Mouse (Mus musculus) kidney, postnatal 14 days (tissue): ENCODE data around the gene Dnajc2.
"Not testable (repeated sequence)": the region's sequence is repeated elsewhere in the genome, so short reads cannot be mapped to it uniquely, and the experiment has no call there.

ENCODE experiments used
- DNase-seq: peaks from one replicate; pipeline ENCODE4 v3.0.0; 2022; ENCODE audit warnings: mixed read lengths

The Dnajc2 gene

DNA sequence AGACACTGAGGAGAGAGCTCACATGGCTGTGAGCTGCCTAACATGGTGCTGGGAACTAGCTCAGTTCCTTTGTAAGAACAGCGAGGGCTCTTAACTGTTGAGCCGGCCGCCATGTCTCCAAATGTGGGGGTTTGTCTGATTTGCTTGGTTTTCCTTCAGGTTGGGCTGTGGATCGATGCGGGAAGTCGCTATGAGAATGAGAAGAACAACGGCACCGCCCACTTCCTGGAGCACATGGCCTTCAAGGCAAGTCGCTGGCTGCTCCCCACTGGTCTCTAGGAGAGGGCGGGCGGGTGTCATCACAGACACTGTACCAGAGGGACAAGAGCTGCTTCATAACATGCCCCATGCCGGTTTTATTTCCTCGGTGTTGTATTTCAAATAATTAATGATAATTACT, 45.2 kb downstream of the Dnajc2 start:
- DNase-seq, result no peak

DNA sequence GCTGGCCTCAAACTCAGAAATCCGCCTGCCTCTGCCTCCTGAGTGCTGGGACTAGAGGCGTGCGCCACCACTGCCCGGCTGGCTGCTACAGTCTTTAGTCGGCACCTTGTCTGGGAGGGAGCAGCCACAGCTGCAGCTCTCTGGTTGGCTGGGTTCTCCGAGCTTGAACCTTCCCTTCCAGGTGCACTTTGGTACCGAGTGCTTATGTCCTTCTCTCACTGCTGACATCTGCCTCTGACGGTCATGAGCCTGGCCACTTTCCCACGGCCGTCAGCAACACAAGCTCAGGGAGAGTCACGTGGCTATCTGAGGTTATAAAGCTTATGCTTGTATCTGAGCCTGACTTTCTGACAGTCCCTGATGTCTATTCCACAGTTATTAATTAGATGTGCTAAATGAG, 45.9 kb downstream of the Dnajc2 start:
- peak; percentile 71 for DNase-seq

DNA sequence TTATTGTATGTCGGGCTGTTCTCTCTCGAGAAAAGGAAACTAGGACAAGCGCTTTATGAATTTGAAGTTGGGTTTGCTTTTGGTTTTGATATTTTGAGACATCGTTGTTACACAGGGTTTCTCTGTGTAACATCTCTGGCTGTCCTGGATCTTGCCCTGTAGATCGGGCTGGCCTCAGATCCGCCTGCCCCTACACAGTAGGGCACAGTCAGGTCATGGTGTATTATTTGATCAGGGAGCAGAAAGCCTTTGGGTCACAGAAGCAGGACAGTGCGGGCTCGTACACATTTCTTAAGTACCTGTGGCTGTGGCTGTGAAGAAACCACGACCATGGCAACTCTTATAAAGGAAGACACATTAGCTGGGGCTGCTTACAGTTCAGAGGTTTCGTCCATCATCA, 47.4 kb downstream of the Dnajc2 start:
- DNase-seq, result no peak

DNA sequence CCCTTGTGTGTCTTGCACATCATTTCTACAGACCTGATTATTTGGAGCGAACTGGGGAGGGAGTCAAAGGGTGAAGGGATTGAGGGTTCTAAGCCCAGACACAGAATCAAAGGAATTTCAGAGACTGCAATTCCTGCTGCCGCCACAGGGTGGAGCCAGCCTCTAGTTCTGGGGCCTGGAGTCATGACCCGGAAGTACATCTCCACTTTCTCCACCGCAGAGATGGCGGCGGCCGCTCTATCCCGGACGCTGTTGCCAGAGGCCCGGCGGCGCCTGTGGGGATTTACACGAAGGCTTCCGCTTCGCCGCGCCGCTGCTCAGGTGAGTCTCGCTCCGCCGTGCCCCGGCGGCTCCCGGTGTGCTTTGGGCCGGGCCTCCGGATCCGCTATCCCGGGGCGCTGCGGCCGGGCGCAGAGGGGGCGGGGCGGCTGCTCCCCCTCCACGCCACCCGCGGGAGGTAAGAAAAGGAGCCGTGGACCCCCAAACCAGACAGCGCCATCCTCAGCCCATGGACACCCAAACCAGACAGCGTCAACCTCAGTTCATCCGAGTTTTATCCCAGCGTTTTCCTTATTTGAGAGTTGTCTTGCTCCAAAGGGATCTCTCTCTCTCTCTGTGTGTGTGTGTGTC, 48.0 kb downstream of the Dnajc2 start, which contains the start of gene Pmpcb:
Pmpcb (plus strand) TSS at position 186 of the 630 bp plus-strand sequence.
- DNase-seq, result peak; percentile 91

DNA sequence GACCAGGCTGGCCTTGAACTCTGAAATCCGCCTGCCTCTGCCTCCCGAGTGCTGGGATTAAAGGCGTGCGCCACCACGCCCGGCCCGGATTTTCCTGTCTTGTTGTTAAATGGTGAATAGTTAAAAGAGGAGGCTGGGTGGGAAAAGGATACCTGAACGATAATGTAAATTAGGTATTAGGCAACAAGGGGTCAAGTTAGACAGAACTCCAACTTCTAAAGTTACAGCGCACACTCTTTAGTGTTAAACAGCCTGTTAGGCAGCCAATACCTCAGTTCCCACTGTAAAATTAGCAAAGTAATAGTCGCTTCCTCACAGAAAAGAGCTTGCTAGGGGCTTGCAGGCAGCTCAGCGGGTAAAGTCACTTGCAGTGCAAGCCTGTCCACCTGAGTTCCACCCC, 49.0 kb downstream of the Dnajc2 start:
- no peak for DNase-seq

DNA sequence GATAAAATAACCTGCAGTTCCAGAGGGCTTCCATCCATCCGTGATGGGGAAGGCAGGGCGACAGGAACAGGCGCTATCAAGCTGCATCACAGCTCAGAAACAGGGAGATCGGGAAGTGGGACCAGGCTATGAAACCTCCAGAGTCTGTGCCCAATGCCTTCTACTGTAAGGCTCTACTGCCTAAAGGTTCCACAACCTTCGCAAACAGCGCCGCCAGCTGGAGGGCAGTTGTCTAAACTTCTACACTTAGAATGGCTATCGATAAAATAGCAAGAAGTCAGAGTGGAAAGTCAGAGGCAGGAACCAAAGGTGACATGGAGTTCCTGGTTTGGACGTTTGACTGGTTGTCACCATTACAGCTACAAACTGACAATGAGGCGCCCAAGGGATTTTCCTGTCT, 49.5 kb downstream of the Dnajc2 start:
- DNase-seq, result peak; percentile 74

DNA sequence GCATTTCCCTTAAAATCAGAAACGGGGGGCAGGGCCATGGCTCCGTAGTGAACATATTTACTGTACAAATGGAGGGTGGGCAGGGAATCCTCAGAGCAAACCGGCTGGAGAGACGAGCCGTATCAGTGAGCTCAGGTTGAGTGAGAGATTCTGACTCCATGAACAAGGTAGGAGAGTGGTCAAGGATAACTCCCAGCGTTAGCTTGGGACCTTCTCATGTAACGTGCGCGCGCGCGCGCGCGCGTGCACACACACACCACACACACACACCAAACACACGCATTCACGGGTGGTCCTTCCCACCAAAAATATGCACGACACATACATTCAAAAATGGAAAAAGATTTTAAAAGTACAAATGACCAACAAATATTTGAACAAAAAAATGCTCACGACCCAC, 50.0 kb downstream of the Dnajc2 start:
- DNase-seq, result no peak

DNA sequence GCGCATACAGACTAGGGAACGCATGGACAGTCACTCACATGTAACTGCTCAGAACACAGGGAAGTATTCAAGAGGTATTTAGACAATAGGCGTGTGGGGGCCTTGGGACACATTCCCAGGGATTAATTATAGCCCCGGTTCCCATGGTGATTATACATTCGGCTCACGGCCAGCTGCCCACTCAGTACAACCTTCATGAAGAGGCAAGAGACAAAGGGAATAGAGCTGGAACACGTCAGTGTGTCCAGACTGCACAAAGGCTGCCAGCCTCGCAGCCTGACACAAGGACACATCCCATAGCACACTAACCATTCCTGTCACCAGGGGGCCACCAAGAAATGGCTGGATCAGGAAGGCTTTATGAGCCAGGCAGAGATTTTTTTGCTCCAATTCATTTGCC, 52.1 kb downstream of the Dnajc2 start:
- peak; percentile 67 for DNase-seq

DNA sequence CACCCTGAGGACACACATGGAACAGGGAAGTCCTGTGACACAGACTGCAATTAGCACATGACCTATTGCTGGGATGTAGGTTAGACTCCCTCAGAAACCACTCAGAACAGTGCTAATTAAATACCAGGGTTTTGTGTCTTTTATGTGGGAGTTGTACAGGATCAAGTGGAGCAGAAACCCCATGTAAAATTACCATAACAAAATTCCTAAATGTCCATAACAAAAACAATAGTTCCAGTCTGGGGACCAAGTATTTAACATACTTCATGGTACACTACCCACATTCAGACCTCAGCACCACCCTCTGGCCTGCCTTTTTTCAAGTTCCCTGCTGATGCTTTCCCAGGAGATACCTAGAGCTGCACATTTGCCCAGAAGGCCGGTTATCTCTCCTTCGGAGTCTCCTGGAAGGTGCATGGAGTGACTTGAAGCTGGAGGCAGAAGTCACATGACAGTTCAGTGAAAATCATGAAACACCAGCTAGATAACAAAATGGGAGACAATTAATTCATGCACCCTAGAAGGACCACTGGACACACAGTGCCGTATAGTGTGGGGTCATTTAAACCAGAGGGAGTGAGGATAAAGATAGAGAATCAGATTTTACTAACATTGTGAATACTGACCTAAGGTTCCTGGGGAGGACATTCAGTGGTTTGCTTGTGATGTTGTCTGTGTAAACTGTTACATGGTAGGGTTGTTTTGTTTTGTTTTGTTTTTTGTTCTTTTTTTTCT, 52.7 kb downstream of the Dnajc2 start:
- no peak for DNase-seq

DNA sequence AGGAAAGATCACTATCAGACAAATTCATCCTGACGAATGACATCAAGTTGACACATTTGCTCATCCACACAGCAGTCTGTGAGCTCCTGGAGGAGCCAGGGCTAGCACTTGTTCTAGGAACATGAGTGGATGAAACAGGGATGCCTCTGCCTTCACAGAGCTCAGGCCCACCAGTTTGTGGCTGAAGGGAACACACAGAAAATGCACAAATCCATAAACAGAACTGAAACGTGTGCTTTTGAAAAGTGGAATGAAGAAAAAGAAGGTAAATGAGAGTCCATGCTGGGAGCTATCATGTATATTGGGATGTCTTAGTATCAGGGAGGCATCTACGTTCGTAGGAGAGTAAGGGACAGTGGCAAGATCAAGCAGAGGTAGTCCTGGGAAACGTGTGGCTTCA, 55.9 kb downstream of the Dnajc2 start:
- no peak for DNase-seq

DNA sequence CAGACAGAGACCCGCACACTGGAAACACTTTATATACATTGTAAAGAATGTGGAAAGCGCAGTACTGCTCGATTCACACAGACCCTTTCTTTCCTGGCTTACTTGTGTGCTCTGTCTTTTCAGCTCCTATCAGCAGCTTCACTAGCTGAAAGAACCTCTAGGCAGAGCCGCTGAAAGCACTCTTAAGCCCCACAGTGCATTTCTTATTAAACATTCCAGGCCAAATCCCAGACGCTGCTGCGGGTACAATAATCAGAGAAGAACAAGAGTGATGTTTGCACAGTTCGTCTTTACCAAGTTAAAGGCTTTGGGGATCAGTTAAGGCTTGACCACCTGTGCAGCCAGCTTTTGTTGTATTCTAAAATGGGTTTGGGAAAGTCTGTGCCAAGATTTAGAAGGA, 60.2 kb downstream of the Dnajc2 start:
- DNase-seq, result no peak

DNA sequence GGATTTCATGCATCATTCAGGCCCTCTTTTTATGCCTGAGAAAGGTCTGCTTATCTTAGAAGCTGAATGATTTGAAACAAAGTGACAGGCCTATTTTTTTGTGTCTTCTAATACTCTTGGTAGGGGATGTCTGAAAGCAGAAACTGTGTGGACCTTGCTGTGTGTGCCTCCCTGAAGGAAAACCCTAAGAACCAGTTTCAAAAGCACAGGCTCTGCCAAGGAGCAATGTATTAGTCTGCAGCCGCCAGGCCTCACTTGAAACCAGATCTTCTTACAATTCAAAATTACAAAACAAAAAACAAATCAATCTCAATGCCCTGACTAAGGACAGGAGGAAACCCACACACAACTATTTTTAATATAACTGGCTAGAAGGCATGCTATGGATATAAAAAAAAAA, 60.6 kb downstream of the Dnajc2 start:
- no peak for DNase-seq

DNA sequence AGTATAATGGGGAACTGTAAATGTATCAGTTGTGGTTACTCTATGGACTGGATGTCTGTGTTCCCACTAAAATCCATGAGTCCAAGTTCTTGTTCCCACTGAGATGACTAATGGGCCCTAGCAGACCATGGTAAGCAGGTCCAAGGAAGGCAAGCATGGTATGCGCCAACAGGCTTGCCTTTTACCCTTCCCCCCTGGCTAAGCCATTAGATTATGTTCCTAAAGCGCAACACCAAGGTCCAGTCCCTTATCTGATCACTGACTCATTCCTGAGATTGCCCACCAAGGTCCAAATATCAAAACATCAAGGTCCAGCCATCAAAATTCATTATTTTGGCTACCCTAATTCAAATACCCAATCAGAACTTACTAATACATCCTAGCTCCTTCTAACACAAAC, 65.8 kb downstream of the Dnajc2 start:
- no peak for DNase-seq

DNA sequence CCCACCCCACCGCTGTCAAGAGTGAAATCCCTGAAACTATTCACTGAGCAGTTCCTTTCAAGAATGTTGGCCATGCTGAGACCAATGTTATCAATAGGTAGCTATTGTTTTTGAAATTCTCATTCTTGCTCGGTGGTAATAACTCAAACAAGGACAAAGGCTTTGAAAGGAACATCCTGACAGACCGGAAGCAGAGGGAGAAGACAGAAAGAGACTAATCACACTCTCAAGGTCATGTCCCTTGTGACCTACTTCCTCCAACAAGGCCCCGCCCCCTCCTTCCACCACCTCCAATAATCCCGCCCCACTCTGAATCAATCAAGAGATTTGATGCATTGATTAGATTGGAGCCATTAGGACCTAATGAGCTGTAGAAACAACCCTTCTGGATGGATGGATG, 66.5 kb downstream of the Dnajc2 start:
- DNase-seq, result no peak

DNA sequence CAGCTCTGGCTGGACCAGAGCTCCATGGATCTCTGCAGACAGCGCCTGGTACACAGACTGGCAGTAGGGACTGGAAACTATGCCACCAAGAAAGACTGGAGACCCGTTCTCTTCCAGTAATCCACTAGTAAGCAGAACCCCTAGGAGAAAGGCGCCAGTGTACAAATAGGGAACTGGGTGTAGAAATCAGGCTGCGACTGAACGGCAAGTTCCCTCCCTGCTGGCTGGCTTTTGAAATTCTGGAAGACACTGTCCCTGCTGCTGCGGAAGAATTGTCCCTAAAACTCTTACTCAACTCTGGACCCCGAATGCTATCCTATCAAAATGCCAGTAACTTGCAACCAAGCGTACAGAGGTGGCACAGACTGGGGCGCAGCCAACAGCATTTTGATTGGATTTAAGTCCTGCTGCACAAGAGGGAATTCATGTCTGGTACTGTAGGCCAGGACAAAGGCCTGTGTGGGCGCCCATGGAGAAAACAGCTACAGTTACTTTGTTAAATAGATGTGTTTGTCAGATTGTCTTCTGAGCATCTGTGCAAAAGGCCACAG, 67.8 kb downstream of the Dnajc2 start:
- DNase-seq, result no peak

DNA sequence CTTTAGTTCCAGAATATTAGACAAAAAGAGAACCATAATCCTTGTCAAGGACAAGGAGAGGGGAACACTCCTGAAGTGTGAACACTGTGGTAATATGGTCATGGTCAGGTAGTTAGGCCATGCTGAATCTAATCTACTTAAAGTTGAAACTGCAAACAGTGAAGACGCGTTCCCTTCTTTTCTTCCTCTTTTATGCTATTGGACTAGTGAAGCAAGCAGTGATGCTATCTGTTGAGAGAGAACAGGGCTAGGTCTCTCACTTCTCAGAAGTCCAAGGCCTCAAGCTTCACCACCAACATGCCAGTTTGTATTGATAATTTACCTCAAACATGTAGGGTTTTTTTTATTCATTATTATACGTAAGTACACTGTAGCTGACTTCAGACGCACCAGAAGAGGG, 70.6 kb downstream of the Dnajc2 start:
- no peak for DNase-seq

DNA sequence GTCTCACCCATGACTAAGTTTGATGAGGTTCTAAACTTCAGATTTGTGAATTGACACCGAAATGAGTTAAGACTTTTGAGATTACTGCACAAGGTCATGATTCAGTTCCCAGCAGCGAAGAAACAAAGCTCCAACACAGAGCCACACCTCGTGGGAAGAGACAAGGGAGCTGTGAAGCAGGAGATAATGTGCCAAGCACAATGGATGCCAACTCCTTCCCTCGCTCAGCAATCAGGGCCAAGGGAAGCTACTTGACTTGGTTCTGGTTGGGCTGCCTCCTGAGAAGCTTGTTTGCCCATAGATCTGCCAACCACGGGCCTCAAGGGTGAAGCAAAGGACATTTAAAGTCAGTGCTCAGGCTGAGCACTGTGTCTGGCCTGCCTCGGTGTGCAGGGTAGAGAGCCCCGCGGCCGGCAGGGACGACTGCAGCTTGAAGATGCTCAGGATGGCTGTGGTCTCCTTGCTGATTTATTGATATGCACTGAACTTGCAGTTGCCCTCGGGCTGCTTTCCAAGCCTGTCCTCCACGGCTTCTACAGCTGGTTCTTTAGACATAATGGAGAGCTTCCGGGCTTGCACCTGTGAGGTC, 72.8 kb downstream of the Dnajc2 start:
- DNase-seq, result peak; percentile 30

DNA sequence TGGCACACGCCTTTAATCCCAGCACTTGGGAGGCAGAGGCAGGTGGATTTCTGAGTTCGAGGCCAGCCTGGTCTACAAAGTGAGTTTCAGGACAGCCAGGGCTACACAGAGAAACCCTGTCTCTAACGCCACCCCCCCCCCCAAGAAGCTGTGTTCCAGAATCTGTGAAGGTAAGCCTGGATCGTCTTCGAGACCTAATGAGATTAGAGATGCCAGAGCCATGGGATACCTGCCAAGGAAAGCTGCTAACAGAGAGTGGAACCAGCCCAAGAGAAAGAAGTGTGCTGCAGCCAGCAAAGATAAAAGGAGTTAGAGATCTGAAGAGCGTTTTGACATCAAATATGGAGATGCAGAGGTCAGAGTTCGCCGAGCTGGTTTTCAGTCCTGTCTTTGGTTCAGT, 77.0 kb downstream of the Dnajc2 start:
- not testable (repeated sequence) for DNase-seq
